Mouse (Mus musculus) midbrain, postnatal 0 days (tissue): ENCODE measurements around the gene Cend1. TPM values are rescaled to one million over a fixed set of nuclear protein-coding genes. Genes with fewer than 3 reads are reported as not detected.
A peak's percentile ranks its signal among the peaks of the same experiment; 100 is the strongest.

ENCODE experiments used
- ATAC-seq: fragments of 200-750 bp; cut with Nextera tagmentation; 2 replicates; pipeline ENCODE4 v1.8.0; 2017; ENCODE audit warnings: moderate number of reproducible peaks, mild to moderate bottlenecking, moderate TSS enrichment, moderate library complexity; ENCODE audit not compliant: low FRiP score
- DNase-seq: peaks from one replicate; pipeline ENCODE4 v3.0.0-alpha.2; 2015; ENCODE audit warnings: low spot score
- H3K27ac ChIP-seq: fragments of 300-500 bp; sonication (generic); 2 replicates; pipeline ENCODE4 v1.5.1; 2014; ENCODE audit warnings: low read depth, mild to moderate bottlenecking, low read length, mixed read lengths
- H3K27me3 ChIP-seq: fragments of 300-500 bp; sonication (generic); 2 replicates; pipeline ENCODE4 v1.6.1; 2014; ENCODE audit warnings: low read length, control low read depth, mixed read lengths; ENCODE audit not compliant: insufficient read depth
- H3K36me3 ChIP-seq: fragments of 300-500 bp; sonication (generic); 2 replicates; pipeline ENCODE4 v1.6.1; 2014; ENCODE audit warnings: low read length, control low read depth, mixed read lengths; ENCODE audit not compliant: insufficient read depth
- H3K4me1 ChIP-seq: fragments of 300-500 bp; sonication (generic); 2 replicates; pipeline ENCODE4 v1.6.1; 2014; ENCODE audit warnings: mild to moderate bottlenecking, control low read depth, antibody characterized with exemption, low read length, mixed read lengths; ENCODE audit not compliant: insufficient read depth
- H3K4me2 ChIP-seq: fragments of 300-500 bp; sonication (generic); 2 replicates; pipeline ENCODE4 v1.6.1; 2014; ENCODE audit warnings: low read depth, mild to moderate bottlenecking, low read length, mixed read lengths; ENCODE audit not compliant: poor library complexity, severe bottlenecking
- H3K4me3 ChIP-seq: fragments of 300-500 bp; sonication (generic); 2 replicates; pipeline ENCODE4 v1.5.1; 2014; ENCODE audit warnings: low read depth, mild to moderate bottlenecking, low read length, moderate library complexity
- H3K9ac ChIP-seq: fragments of 300-500 bp; sonication (generic); replicated peaks from 2 replicates; pipeline ENCODE4 v1.6.1; 2014; ENCODE audit warnings: mild to moderate bottlenecking, low read length, moderate library complexity, mixed read lengths; ENCODE audit not compliant: poor library complexity, severe bottlenecking
- H3K9me3 ChIP-seq: fragments of 300-500 bp; sonication (generic); 2 replicates; pipeline ENCODE4 v1.6.1; 2016; ENCODE audit warnings: low read length, control low read depth
- CTCF ChIP-seq: IDR thresholded peaks from 2 replicates; pipeline ENCODE4 v1.5.1; 2016; ENCODE audit warnings: antibody characterized with exemption, mild to moderate bottlenecking
- WGBS: fragments of 180-500 bp; shearing (Covaris S2); extraction: QIAGEN DNeasy Blood & Tissue Kit; methylation state at CpG from one replicate; pipeline ENCODE4 v1.1.7; 2014; 5-methylcytosine and 5-hydroxymethylcytosine counted together
- polyA plus RNA-seq: library from polyadenylated mRNA; unstranded; fragments of >200 nt; fragmentation: Nextera tagmentation; extraction: Ambion mirVana; gene quantifications from 2 replicates; pipeline ENCODE4 v1.2.1, GENCODE M21; 2015
- total RNA-seq: library from RNA; depleted of rRNA; stranded (reverse); fragments of >200 nt; gene quantifications from 2 replicates; pipeline ENCODE4 v1.2.3, GENCODE M21; 2014

The Cend1 gene
- total and polyA plus RNA-seq, 2 experiments from 2014 or later = 194 to 195 TPM

- no peaks in the 10 kb centered on the region for H3K9me3 ChIP-seq
- no peak overlapping the region for H3K4me3 ChIP-seq
- DNase-seq (no peak), ATAC-seq (no peak)
- no peak for TF ChIP-seq CTCF
- peaks cover 4% of the 10 kb centered on the region; the same call in 1 of the 2 replicates for H3K27me3 ChIP-seq
- no peak overlapping the region for H3K9ac ChIP-seq
- WGBS = 93% methylated on average over 10 of the region's 10 CpGs
- H3K4me1 ChIP-seq = peaks cover 28% of the 10 kb centered on the region
- peaks cover 22% of the 10 kb centered on the region for H3K36me3 ChIP-seq
- no peak overlapping the region for H3K27ac ChIP-seq
- no peak overlapping the region for H3K4me2 ChIP-seq
Observed at GRCm38 (mm10) chr7:141470637-141470944, 41.3 kb upstream of the Cend1 start.

- Histone ChIP-seq H3K4me1 (peaks cover 29% of the 10 kb centered on the region), H3K27me3 (peaks cover 7% of the 10 kb centered on the region), H3K9me3 (no peaks in the 10 kb centered on the region), H3K9ac (no peak overlapping the region), H3K36me3 (peaks cover 22% of the 10 kb centered on the region), H3K27ac (no peak overlapping the region), H3K4me2 (0 out of 2 replicates have a peak overlapping the region, but pooled peaks have one; percentile 77), H3K4me3 (no peak overlapping the region)
- 91% methylated on average over 18 of the region's 18 CpGs for WGBS
- no peak for ATAC-seq
- no peak for DNase-seq
- no peak for TF ChIP-seq CTCF
Observed at GRCm38 (mm10) chr7:141469901-141470636, 40.8 kb upstream of the Cend1 start.

GRCm38 (mm10) chr7:141469352-141469751, 40.1 kb upstream of the Cend1 start:
- H3K9me3 ChIP-seq = no peaks in the 10 kb centered on the region
- ATAC-seq = no peak
- 50% methylated on average over 6 of the region's 6 CpGs for WGBS
- no peak for DNase-seq
- H3K4me3 ChIP-seq = peak overlapping the region; percentile 49; the same call in 1 of the 2 replicates
- peak overlapping the region; percentile 77 for H3K4me2 ChIP-seq
- H3K36me3 ChIP-seq = peaks cover 22% of the 10 kb centered on the region
- peaks cover 32% of the 10 kb centered on the region for H3K4me1 ChIP-seq
- peak overlapping the region; percentile 80 for H3K27ac ChIP-seq
- TF ChIP-seq CTCF = no peak
- H3K27me3 ChIP-seq = peaks cover 14% of the 10 kb centered on the region
- peak overlapping the region; percentile 64 for H3K9ac ChIP-seq

- Histone ChIP-seq H3K9ac (peak overlapping the region; percentile 64), H3K4me3 (peak overlapping the region; percentile 49), H3K4me1 (peaks cover 26% of the 10 kb centered on the region), H3K9me3 (no peaks in the 10 kb centered on the region), H3K4me2 (peak overlapping the region; percentile 77), H3K36me3 (peaks cover 22% of the 10 kb centered on the region), H3K27ac (peak overlapping the region; percentile 80), H3K27me3 (peaks cover 21% of the 10 kb centered on the region)
- ATAC-seq = peak; percentile 73
- 12% methylated on average over 8 of the region's 8 CpGs for WGBS
- peak; percentile 87 for DNase-seq
- peak; percentile 70 for TF ChIP-seq CTCF
Observed at GRCm38 (mm10) chr7:141468522-141469211, 39.4 kb upstream of the Cend1 start.

GRCm38 (mm10) chr7:141468164-141468521, 38.9 kb upstream of the Cend1 start:
- no peak for ATAC-seq

More at GRCm38 (mm10) chr7:141468164-141468521, 38.9 kb upstream of the Cend1 start:
- 22% methylated on average over 5 of the region's 5 CpGs for WGBS
- H3K36me3 ChIP-seq = peaks cover 22% of the 10 kb centered on the region
- peaks cover 26% of the 10 kb centered on the region for H3K4me1 ChIP-seq
- no peak for DNase-seq
- TF ChIP-seq CTCF = no peak
- H3K4me3 ChIP-seq = peak overlapping the region; percentile 49
- H3K27ac ChIP-seq = peak overlapping the region; percentile 80
- peak overlapping the region; percentile 77 for H3K4me2 ChIP-seq
- H3K27me3 ChIP-seq = peaks cover 26% of the 10 kb centered on the region
- H3K9me3 ChIP-seq = no peaks in the 10 kb centered on the region
- H3K9ac ChIP-seq = peak overlapping the region; percentile 64
